Mouse (Mus musculus): ENCODE measurements at regions not wholly inside any gene's neighbourhood (a gene's known extent, or its start where the extent isn't known, plus 50 kb on each side); places are given as distances from the start of the nearest gene placed in this dataset.

GRCm38 (mm10) chr1:184484801-184485200 is 247.6 kb downstream of the Hlx start:
- ATAC-seq (ENCODE audit: insufficient read depth, low FRiP score, low TSS enrichment) = no peak
- H3K27me3 ChIP-seq (ENCODE audit: control insufficient read depth, insufficient read depth, low read length) = 0 out of 2 replicates have a peak, but pooled peaks cover 7% of the 10 kb centered on the region
- no peak overlapping the region for H3K4me2 ChIP-seq (ENCODE audit: low read depth)
- no peaks in the 10 kb centered on the region for H3K9me3 ChIP-seq (ENCODE audit: control insufficient read depth, low read length)
- no peak overlapping the region for H3K4me3 ChIP-seq (ENCODE audit: low read depth, low read length)
- no peak overlapping the region for H3K9ac ChIP-seq (ENCODE audit: low read length)
- 84% methylated on average over 8 of the region's 8 CpGs for WGBS
- no peak overlapping the region for H3K27ac ChIP-seq (ENCODE audit: low read depth, low read length)
- H3K4me1 ChIP-seq (ENCODE audit: control insufficient read depth, insufficient read depth, low read length) = peaks cover 3% of the 10 kb centered on the region; the same call in 1 of the 2 replicates
- DNase-seq (ENCODE audit: low spot score) = no peak
- no peaks in the 10 kb centered on the region for H3K36me3 ChIP-seq (ENCODE audit: control insufficient read depth, insufficient read depth, low read length)

GRCm38 (mm10) chr1:184483371-184483770 is 249.0 kb downstream of the Hlx start:
- ATAC-seq (ENCODE audit: insufficient read depth, low FRiP score, low TSS enrichment) (no peak), DNase-seq (ENCODE audit: low spot score) (no peak)
- H3K4me3 ChIP-seq (ENCODE audit: low read depth, low read length) = no peak overlapping the region
- no peak overlapping the region for H3K4me2 ChIP-seq (ENCODE audit: low read depth)
- peaks cover 3% of the 10 kb centered on the region; the same call in 1 of the 2 replicates for H3K4me1 ChIP-seq (ENCODE audit: control insufficient read depth, insufficient read depth, low read length)
- 76% methylated on average over 7 of the region's 7 CpGs for WGBS
- no peaks in the 10 kb centered on the region for H3K9me3 ChIP-seq (ENCODE audit: control insufficient read depth, low read length)
- H3K27ac ChIP-seq (ENCODE audit: low read depth, low read length) = no peak overlapping the region
- H3K36me3 ChIP-seq (ENCODE audit: control insufficient read depth, insufficient read depth, low read length) = no peaks in the 10 kb centered on the region
- H3K27me3 ChIP-seq (ENCODE audit: control insufficient read depth, insufficient read depth, low read length) = 0 out of 2 replicates have a peak, but pooled peaks cover 7% of the 10 kb centered on the region
- H3K9ac ChIP-seq (ENCODE audit: low read length) = no peak overlapping the region

- Histone ChIP-seq H3K4me3 (ENCODE audit: low read depth, low read length) (no peak overlapping the region), H3K36me3 (ENCODE audit: control insufficient read depth, insufficient read depth, low read length) (no peaks in the 10 kb centered on the region), H3K27me3 (ENCODE audit: control insufficient read depth, insufficient read depth, low read length) (0 out of 2 replicates have a peak, but pooled peaks cover 7% of the 10 kb centered on the region), H3K4me2 (ENCODE audit: low read depth) (no peak overlapping the region), H3K9me3 (ENCODE audit: control insufficient read depth, low read length) (no peaks in the 10 kb centered on the region), H3K4me1 (ENCODE audit: control insufficient read depth, insufficient read depth, low read length) (no peaks in the 10 kb centered on the region), H3K27ac (ENCODE audit: low read depth, low read length) (no peak overlapping the region), H3K9ac (ENCODE audit: low read length) (no peak overlapping the region)
- ATAC-seq (ENCODE audit: insufficient read depth, low FRiP score, low TSS enrichment) (no peak), DNase-seq (ENCODE audit: low spot score) (no peak)
- WGBS = 69% methylated on average over 9 of the region's 9 CpGs
Measured at GRCm38 (mm10) chr1:184482026-184482425, 250.4 kb downstream of the Hlx start.

- H3K4me2 ChIP-seq (ENCODE audit: low read depth) = no peak overlapping the region
- H3K27ac ChIP-seq (ENCODE audit: low read depth, low read length) = no peak overlapping the region
- no peak for DNase-seq (ENCODE audit: low spot score)
- H3K27me3 ChIP-seq (ENCODE audit: control insufficient read depth, insufficient read depth, low read length) = 0 out of 2 replicates have a peak, but pooled peaks cover 7% of the 10 kb centered on the region
- no peak overlapping the region for H3K4me3 ChIP-seq (ENCODE audit: low read depth, low read length)
- H3K9ac ChIP-seq (ENCODE audit: low read length) = no peak overlapping the region
- no peak for ATAC-seq (ENCODE audit: insufficient read depth, low FRiP score, low TSS enrichment)
- no peaks in the 10 kb centered on the region for H3K36me3 ChIP-seq (ENCODE audit: control insufficient read depth, insufficient read depth, low read length)
- H3K4me1 ChIP-seq (ENCODE audit: control insufficient read depth, insufficient read depth, low read length) = no peaks in the 10 kb centered on the region
- no peaks in the 10 kb centered on the region for H3K9me3 ChIP-seq (ENCODE audit: control insufficient read depth, low read length)
- 94% methylated on average over 9 of the region's 9 CpGs for WGBS
Measured at GRCm38 (mm10) chr1:184480571-184481220, 251.7 kb downstream of the Hlx start.

- no peak overlapping the region for H3K27ac ChIP-seq (ENCODE audit: low read depth, low read length)
- DNase-seq (ENCODE audit: low spot score) = no peak
- H3K9ac ChIP-seq (ENCODE audit: low read length) = no peak overlapping the region
- H3K4me2 ChIP-seq (ENCODE audit: low read depth) = no peak overlapping the region
- ATAC-seq (ENCODE audit: insufficient read depth, low FRiP score, low TSS enrichment) = no peak
- no peaks in the 10 kb centered on the region for H3K9me3 ChIP-seq (ENCODE audit: control insufficient read depth, low read length)
- no peaks in the 10 kb centered on the region for H3K4me1 ChIP-seq (ENCODE audit: control insufficient read depth, insufficient read depth, low read length)
- no peaks in the 10 kb centered on the region for H3K36me3 ChIP-seq (ENCODE audit: control insufficient read depth, insufficient read depth, low read length)
- no peak overlapping the region for H3K4me3 ChIP-seq (ENCODE audit: low read depth, low read length)
- no peaks in the 10 kb centered on the region for H3K27me3 ChIP-seq (ENCODE audit: control insufficient read depth, insufficient read depth, low read length)
- 83% methylated on average over 7 of the region's 7 CpGs for WGBS
Measured at GRCm38 (mm10) chr1:184478006-184478405, 254.4 kb downstream of the Hlx start.

GRCm38 (mm10) chr1:184462481-184463124 is 269.8 kb downstream of the Hlx start:
- WGBS = 76% methylated on average over 9 of the region's 9 CpGs
- Histone ChIP-seq H3K27me3 (ENCODE audit: control insufficient read depth, insufficient read depth, low read length) (no peaks in the 10 kb centered on the region), H3K27ac (ENCODE audit: low read depth, low read length) (no peak overlapping the region), H3K9me3 (ENCODE audit: control insufficient read depth, low read length) (no peaks in the 10 kb centered on the region), H3K4me1 (ENCODE audit: control insufficient read depth, insufficient read depth, low read length) (no peaks in the 10 kb centered on the region), H3K4me2 (ENCODE audit: low read depth) (no peak overlapping the region), H3K9ac (ENCODE audit: low read length) (no peak overlapping the region), H3K4me3 (ENCODE audit: low read depth, low read length) (no peak overlapping the region), H3K36me3 (ENCODE audit: control insufficient read depth, insufficient read depth, low read length) (no peaks in the 10 kb centered on the region)
- ATAC-seq (ENCODE audit: insufficient read depth, low FRiP score, low TSS enrichment) (no peak), DNase-seq (ENCODE audit: low spot score) (no peak)

- H3K9ac ChIP-seq (ENCODE audit: low read length) = no peak overlapping the region
- DNase-seq (ENCODE audit: low spot score) = no peak
- no peaks in the 10 kb centered on the region for H3K36me3 ChIP-seq (ENCODE audit: control insufficient read depth, insufficient read depth, low read length)
- H3K4me3 ChIP-seq (ENCODE audit: low read depth, low read length) = no peak overlapping the region
- no peaks in the 10 kb centered on the region for H3K9me3 ChIP-seq (ENCODE audit: control insufficient read depth, low read length)
- no peak for ATAC-seq (ENCODE audit: insufficient read depth, low FRiP score, low TSS enrichment)
- no peak overlapping the region for H3K27ac ChIP-seq (ENCODE audit: low read depth, low read length)
- no peaks in the 10 kb centered on the region for H3K4me1 ChIP-seq (ENCODE audit: control insufficient read depth, insufficient read depth, low read length)
- H3K4me2 ChIP-seq (ENCODE audit: low read depth) = no peak overlapping the region
- no peaks in the 10 kb centered on the region for H3K27me3 ChIP-seq (ENCODE audit: control insufficient read depth, insufficient read depth, low read length)
Measured at GRCm38 (mm10) chr1:184461411-184461810, 271.0 kb downstream of the Hlx start.

- DNase-seq (ENCODE audit: low spot score) = no peak
- ATAC-seq (ENCODE audit: insufficient read depth, low FRiP score, low TSS enrichment) = no peak
- WGBS = 94% methylated on average over 8 of the region's 8 CpGs
- H3K4me2 ChIP-seq (ENCODE audit: low read depth) = no peak overlapping the region
- H3K36me3 ChIP-seq (ENCODE audit: control insufficient read depth, insufficient read depth, low read length) = no peaks in the 10 kb centered on the region
- H3K4me1 ChIP-seq (ENCODE audit: control insufficient read depth, insufficient read depth, low read length) = no peaks in the 10 kb centered on the region
- no peaks in the 10 kb centered on the region for H3K9me3 ChIP-seq (ENCODE audit: control insufficient read depth, low read length)
- H3K27me3 ChIP-seq (ENCODE audit: control insufficient read depth, insufficient read depth, low read length) = no peaks in the 10 kb centered on the region
- no peak overlapping the region for H3K27ac ChIP-seq (ENCODE audit: low read depth, low read length)
- no peak overlapping the region for H3K9ac ChIP-seq (ENCODE audit: low read length)
- no peak overlapping the region for H3K4me3 ChIP-seq (ENCODE audit: low read depth, low read length)
Measured at GRCm38 (mm10) chr1:184456727-184457126, 275.7 kb downstream of the Hlx start.

- H3K9ac ChIP-seq (ENCODE audit: low read length) = no peak overlapping the region
- H3K9me3 ChIP-seq (ENCODE audit: control insufficient read depth, low read length) = no peaks in the 10 kb centered on the region
- no peaks in the 10 kb centered on the region for H3K27me3 ChIP-seq (ENCODE audit: control insufficient read depth, insufficient read depth, low read length)
- H3K4me3 ChIP-seq (ENCODE audit: low read depth, low read length) = no peak overlapping the region
- no peak overlapping the region for H3K27ac ChIP-seq (ENCODE audit: low read depth, low read length)
- DNase-seq (ENCODE audit: low spot score) (no peak), ATAC-seq (ENCODE audit: insufficient read depth, low FRiP score, low TSS enrichment) (no peak)
- H3K4me1 ChIP-seq (ENCODE audit: control insufficient read depth, insufficient read depth, low read length) = no peaks in the 10 kb centered on the region
- WGBS = 79% methylated on average over 4 of the region's 4 CpGs
- no peaks in the 10 kb centered on the region for H3K36me3 ChIP-seq (ENCODE audit: control insufficient read depth, insufficient read depth, low read length)
- H3K4me2 ChIP-seq (ENCODE audit: low read depth) = no peak overlapping the region
Measured at GRCm38 (mm10) chr1:184454381-184454780, 278.0 kb downstream of the Hlx start.
